ENCODE assay signal across 25 mouse cellular contexts in genomic region chr13:49382997-49383396, GRCm38 (mm10). TPM values are rescaled to one million over a fixed set of nuclear protein-coding genes. Genes with fewer than 3 reads are reported as not detected.
DNase-seq lines count a peak whose midpoint lies in the region; ATAC-seq and TF ChIP-seq lines count a peak whose summit lies in the region.
"Had no signal": no experiment of that assay in that cellular context is flagged by ENCODE, and none has a peak within 500 bp of the region (broad histone marks: within the 10 kb centered on the region; RNA-seq: fewer than 3 reads in every experiment).

No protein-coding gene starts in this region.

- no peak for TF ChIP-seq EP300 in ES-Bruce4 (IDR thresholded peaks at IDR 0.05; ENCODE audit: insufficient read depth, low read depth, low read length)
- no peak for TF ChIP-seq EP300 in lung, postnatal 0 days (IDR thresholded peaks at IDR 0.05)

- no peak for ATAC-seq in lung, postnatal 0 days
- ATAC-seq: CD4-positive, CD25-positive, alpha-beta regulatory T cell, adult 4 months; forebrain, embryonic 15.5 days; intestine, postnatal 0 days had no signal

- 89% methylated on average over 23 of the region's 23 CpGs for WGBS in lung, postnatal 0 days

- no peak overlapping the region for H3K4me2 ChIP-seq in lung, postnatal 0 days (replicated peaks; ENCODE audit: low read depth, low read length)
- H3K4me2 ChIP-seq: embryonic facial prominence, embryonic 13.5 days; forebrain, embryonic 12.5 days; forebrain, embryonic 15.5 days; heart, embryonic 11.5 days; hindbrain, embryonic 12.5 days; hindbrain, embryonic 15.5 days had no signal

- DNase-seq in heart, adult 11 months: peak; percentile 93
- DNase-seq in heart, adult 8-10 months (ENCODE audit: low spot score): no peak
- peak; percentile 19 for DNase-seq in R1 (ENCODE audit: low read depth, low spot score)
- DNase-seq in left cerebral cortex, adult 11 months (ENCODE audit: low spot score): no peak
- no peak for DNase-seq in lung, postnatal 0 days (ENCODE audit: low spot score)
- DNase-seq: adrenal gland, adult 8-10 months; adrenal gland, postnatal 25 days; cerebellum, adult 11-12 months; cerebellum, adult 8-10 months; cerebellum, postnatal 10 days; cerebellum, postnatal 36 days; embryo, embryonic 11 days; gastrocnemius, postnatal 25 days had no signal

- no peaks in the 10 kb centered on the region for H3K4me1 ChIP-seq in ES-Bruce4 (ENCODE audit: control insufficient read depth, insufficient read depth, low read length)
- H3K4me1 ChIP-seq in lung, postnatal 0 days (ENCODE audit: insufficient read depth, low read depth, low read length): no peaks in the 10 kb centered on the region
- H3K4me1 ChIP-seq: forebrain, embryonic 12.5 days; forebrain, embryonic 15.5 days; hindbrain, embryonic 15.5 days had no signal

- peak overlapping the region; percentile 47 for H3K4me3 ChIP-seq in ES-Bruce4 (ENCODE audit: low read depth, low read length)
- H3K4me3 ChIP-seq in lung, postnatal 0 days (ENCODE audit: low read depth, low read length): no peak overlapping the region
- H3K4me3 ChIP-seq: embryonic facial prominence, embryonic 10.5 days; embryonic facial prominence, embryonic 13.5 days; erythroblast, embryonic 14.5 days; forebrain, embryonic 12.5 days; forebrain, embryonic 15.5 days; heart, adult 2 months; hindbrain, embryonic 12.5 days; hindbrain, embryonic 15.5 days had no signal

- H3K36me3 ChIP-seq in ES-Bruce4 (ENCODE audit: control insufficient read depth, insufficient read depth, low read length, poor library complexity, severe bottlenecking): 0 out of 2 replicates have a peak, but pooled peaks cover 3% of the 10 kb centered on the region
- H3K36me3 ChIP-seq in lung, postnatal 0 days (ENCODE audit: insufficient read depth, low read length): peaks cover 54% of the 10 kb centered on the region

- no peak overlapping the region for H3K27ac ChIP-seq in ES-Bruce4 (ENCODE audit: insufficient read depth, low read length)
- H3K27ac ChIP-seq in lung, postnatal 0 days (ENCODE audit: low read length): no peak overlapping the region
- H3K27ac ChIP-seq: embryonic facial prominence, embryonic 10.5 days; embryonic facial prominence, embryonic 13.5 days; forebrain, embryonic 12.5 days; forebrain, embryonic 15.5 days; heart, adult 2 months; hindbrain, embryonic 12.5 days; hindbrain, embryonic 15.5 days had no signal

- H3K27me3 ChIP-seq in ES-Bruce4 (ENCODE audit: control insufficient read depth, insufficient read depth, low read length, poor library complexity, severe bottlenecking): no peaks in the 10 kb centered on the region
- no peaks in the 10 kb centered on the region for H3K27me3 ChIP-seq in lung, postnatal 0 days (replicated peaks; ENCODE audit: insufficient read depth, low read length)
- H3K27me3 ChIP-seq: embryonic facial prominence, embryonic 13.5 days; forebrain, embryonic 12.5 days; forebrain, embryonic 15.5 days; hindbrain, embryonic 12.5 days; hindbrain, embryonic 15.5 days had no signal

- TF ChIP-seq CTCF in ES-Bruce4 (IDR thresholded peaks at IDR 0.05; ENCODE audit: low read depth, low read length): no peak
- TF ChIP-seq CTCF in lung, postnatal 0 days (IDR thresholded peaks at IDR 0.05): no peak

- H3K9me3 ChIP-seq in ES-Bruce4 (replicated peaks; ENCODE audit: control insufficient read depth, insufficient read depth, low read length, poor library complexity, severe bottlenecking): no peaks in the 10 kb centered on the region
- no peaks in the 10 kb centered on the region for H3K9me3 ChIP-seq in lung, postnatal 0 days (ENCODE audit: low read length)
- H3K9me3 ChIP-seq: embryonic facial prominence, embryonic 10.5 days; embryonic facial prominence, embryonic 13.5 days; forebrain, embryonic 12.5 days; forebrain, embryonic 15.5 days; hindbrain, embryonic 12.5 days; hindbrain, embryonic 15.5 days had no signal

- TF ChIP-seq POLR2A in ES-Bruce4 (IDR thresholded peaks at IDR 0.05; ENCODE audit: insufficient read depth, low read length): no peak

- H3K9ac ChIP-seq in ES-Bruce4 (ENCODE audit: low read depth, poor library complexity, severe bottlenecking): peak overlapping the region; percentile 42; the same call in 1 of the 2 replicates
- no peak overlapping the region for H3K9ac ChIP-seq in lung, postnatal 0 days (replicated peaks; ENCODE audit: low read depth)
- H3K9ac ChIP-seq: embryonic facial prominence, embryonic 13.5 days; forebrain, embryonic 12.5 days; forebrain, embryonic 15.5 days; hindbrain, embryonic 12.5 days; hindbrain, embryonic 15.5 days had no signal

RNA-seq across cellular contexts. Expression of gene Ippk, which starts 38.1 kb away (rescaled TPM):
- total RNA-seq in heart, adult 8-10 months (2022): 1 to 10 TPM; 5.5 to 7.5 (median 7.1) TPM
- polyA plus RNA-seq in ES-Bruce4 (2011; ENCODE audit: insufficient read depth, insufficient read length, low read depth, missing spikeins): 15.4 and 16.4 TPM in 2 replicates
- 12.0 and 12.6 TPM in 2 replicates for polyA plus RNA-seq in lung, postnatal 0 days (2015; fragmentation: Nextera tagmentation; extraction: Ambion mirVana)

RNA-seq across cellular contexts. Expression of gene Bicd2, which starts 41.6 kb away (rescaled TPM):
- total RNA-seq in heart, adult 8-10 months (2022): 10 to 100 TPM; 67.9 to 79.2 (median 73.3) TPM
- 15.3 and 16.1 TPM in 2 replicates for polyA plus RNA-seq in ES-Bruce4 (2011; ENCODE audit: insufficient read depth, insufficient read length, low read depth, missing spikeins)
- polyA plus RNA-seq in lung, postnatal 0 days (2015; fragmentation: Nextera tagmentation; extraction: Ambion mirVana): 32.5 and 40.2 TPM in 2 replicates

Comparison
In these comparisons a context has a peak if more than half of its experiments do, and no peak if none do; other contexts are left out.
1. DNase-seq: peak in heart, adult 11 months (single experiment) and R1 (single experiment); none in heart, adult 8-10 months (single experiment), left cerebral cortex, adult 11 months (single experiment) and lung, postnatal 0 days (single experiment).